Mouse (Mus musculus) stomach, embryonic 16.5 days (tissue): ENCODE data around the gene Gm20441. TPM values are rescaled to one million over a fixed set of nuclear protein-coding genes. Genes with fewer than 3 reads are reported as not detected.

Source experiments
- ATAC-seq: fragments of 200-750 bp; cut with Nextera tagmentation; 2 replicates; pipeline ENCODE4 v1.8.0; 2017; ENCODE audit warnings: moderate number of reproducible peaks, moderate TSS enrichment; ENCODE audit not compliant: insufficient read depth, low FRiP score
- H3K27ac ChIP-seq: fragments of 300-500 bp; sonication (generic); 2 replicates; pipeline ENCODE4 v1.5.1; 2014; ENCODE audit warnings: low read length
- H3K27me3 ChIP-seq: fragments of 300-500 bp; sonication (generic); 2 replicates; pipeline ENCODE4 v1.6.1; 2014; ENCODE audit warnings: low read length, control low read depth, mixed read lengths; ENCODE audit not compliant: control insufficient read depth, insufficient read depth
- H3K36me3 ChIP-seq: fragments of 300-500 bp; sonication (generic); 2 replicates; pipeline ENCODE4 v1.6.1; 2014; ENCODE audit warnings: low read length; ENCODE audit not compliant: control insufficient read depth, insufficient read depth
- H3K4me1 ChIP-seq: fragments of 300-500 bp; sonication (generic); 2 replicates; pipeline ENCODE4 v1.6.1; 2014; ENCODE audit warnings: low read length, control low read depth, mixed read lengths; ENCODE audit not compliant: control insufficient read depth, insufficient read depth
- H3K4me2 ChIP-seq: fragments of 300-500 bp; sonication (generic); 2 replicates; pipeline ENCODE4 v1.6.1; 2014; ENCODE audit warnings: low read depth, low read length, mixed read lengths
- H3K4me3 ChIP-seq: fragments of 300-500 bp; sonication (generic); replicated peaks from 2 replicates; pipeline ENCODE4 v1.5.1; 2014; ENCODE audit warnings: mild to moderate bottlenecking, low read length
- H3K9ac ChIP-seq: fragments of 300-500 bp; sonication (generic); 2 replicates; pipeline ENCODE4 v1.6.1; 2014; ENCODE audit warnings: low read length
- H3K9me3 ChIP-seq: fragments of 300-500 bp; sonication (generic); replicated peaks from 2 replicates; pipeline ENCODE4 v1.6.1; 2016; ENCODE audit warnings: low read length, control low read depth; ENCODE audit not compliant: control insufficient read depth
- WGBS: fragments of 180-500 bp; shearing (Covaris S2); extraction: QIAGEN DNeasy Blood & Tissue Kit; methylation state at CpG from one replicate; pipeline ENCODE4 v1.1.7; 2014; 5-methylcytosine and 5-hydroxymethylcytosine counted together
- polyA plus RNA-seq: library from polyadenylated mRNA; unstranded; fragments of >200 nt; fragmentation: Nextera tagmentation; extraction: Ambion mirVana; gene quantifications from 2 replicates; pipeline ENCODE4 v1.2.1, GENCODE M21; 2015

Gm20441 gene
- polyA plus RNA-seq, 1 experiment from 2014 or later: not detected

- Histone ChIP-seq H3K9me3 (no peaks in the 10 kb centered on the region), H3K4me2 (no peak overlapping the region), H3K9ac (no peak overlapping the region), H3K4me1 (no peaks in the 10 kb centered on the region), H3K36me3 (no peaks in the 10 kb centered on the region), H3K27me3 (no peaks in the 10 kb centered on the region), H3K4me3 (no peak overlapping the region), H3K27ac (no peak overlapping the region)
- no peak for ATAC-seq
- WGBS: 82% methylated on average over 5 of the region's 5 CpGs
Measured at GRCm38 (mm10) chr10:75819882-75820281, 39.1 kb upstream of the Gm20441 start.

GRCm38 (mm10) chr10:75818641-75819040 is 37.9 kb upstream of the Gm20441 start:
- no peaks in the 10 kb centered on the region for H3K36me3 ChIP-seq
- H3K4me2 ChIP-seq: no peak overlapping the region
- no peak for ATAC-seq
- no peak overlapping the region for H3K9ac ChIP-seq
- WGBS: 52% methylated on average over 10 of the region's 10 CpGs
- no peaks in the 10 kb centered on the region for H3K9me3 ChIP-seq
- no peak overlapping the region for H3K4me3 ChIP-seq
- H3K4me1 ChIP-seq: no peaks in the 10 kb centered on the region
- H3K27ac ChIP-seq: no peak overlapping the region
- no peaks in the 10 kb centered on the region for H3K27me3 ChIP-seq

GRCm38 (mm10) chr10:75804217-75804616 is 23.5 kb upstream of the Gm20441 start:
- no peak overlapping the region for H3K4me2 ChIP-seq
- no peak overlapping the region for H3K27ac ChIP-seq
- H3K4me3 ChIP-seq: no peak overlapping the region
- no peaks in the 10 kb centered on the region for H3K36me3 ChIP-seq
- H3K27me3 ChIP-seq: no peaks in the 10 kb centered on the region
- no peak overlapping the region for H3K9ac ChIP-seq
- H3K9me3 ChIP-seq: no peaks in the 10 kb centered on the region
- 65% methylated on average over 2 of the region's 2 CpGs for WGBS
- ATAC-seq: no peak
- no peaks in the 10 kb centered on the region for H3K4me1 ChIP-seq

- Histone ChIP-seq H3K4me2 (peak within 1 kb of the TSS; percentile 69), H3K27ac (no peak within 1 kb of the TSS), H3K9ac (peak within 1 kb of the TSS; percentile 72), H3K9me3 (no peaks in the 10 kb centered on the region), H3K36me3 (no peaks in the 10 kb centered on the region), H3K4me3 (peak within 1 kb of the TSS; percentile 59), H3K27me3 (0 out of 2 replicates have a peak, but pooled peaks cover 5% of the 10 kb centered on the region), H3K4me1 (peaks cover 21% of the 10 kb centered on the region)
- ATAC-seq: peak; percentile 31; the same call in 1 of the 2 replicates
- WGBS: 2% methylated on average over 18 of the region's 18 CpGs
Measured at GRCm38 (mm10) chr10:75798176-75798696, 17.5 kb upstream of the Gm20441 start, which contains the start of gene Gstt1. Gene Gstt1, minus strand, starts transcription at chr10:75798584.

DNA sequence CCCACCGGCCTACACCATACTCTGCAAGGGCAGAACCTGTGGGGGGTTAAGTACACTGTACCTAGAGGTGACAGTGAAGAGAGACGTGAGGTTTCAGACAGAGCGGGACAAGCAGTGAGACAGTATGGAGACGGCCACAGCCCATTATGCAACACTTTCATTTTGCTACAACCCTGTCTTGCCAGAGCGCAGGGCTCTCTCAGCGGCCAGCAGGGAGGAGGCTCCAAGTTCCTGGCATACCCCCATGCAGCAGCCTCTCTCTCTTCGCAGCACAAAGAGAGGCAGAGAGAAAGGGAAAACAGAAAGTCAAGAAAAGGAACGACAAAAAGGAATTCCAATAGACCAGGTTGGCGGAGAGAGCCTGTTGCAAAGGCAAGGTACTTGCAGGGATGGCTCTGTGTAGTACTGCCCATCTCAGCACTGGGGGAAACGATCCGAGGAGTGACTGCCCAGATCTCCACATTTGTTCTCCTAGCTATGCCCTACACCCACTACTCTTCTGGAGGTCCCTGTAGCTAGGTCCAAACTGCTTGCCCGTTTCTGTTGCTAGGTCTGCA is 16.9 kb upstream of the Gm20441 start:
- Histone ChIP-seq H3K27ac (no peak overlapping the region), H3K36me3 (no peaks in the 10 kb centered on the region), H3K27me3 (0 out of 2 replicates have a peak, but pooled peaks cover 5% of the 10 kb centered on the region), H3K4me1 (peaks cover 21% of the 10 kb centered on the region), H3K4me2 (peak overlapping the region; percentile 69), H3K4me3 (peak overlapping the region; percentile 59), H3K9ac (peak overlapping the region; percentile 72), H3K9me3 (no peaks in the 10 kb centered on the region)
- peak; percentile 68 for ATAC-seq
- 2% methylated on average over 12 of the region's 12 CpGs for WGBS

GRCm38 (mm10) chr10:75796731-75797516 is 16.2 kb upstream of the Gm20441 start:
- H3K4me1 ChIP-seq: peaks cover 21% of the 10 kb centered on the region
- H3K4me2 ChIP-seq: peak overlapping the region; percentile 69
- no peak for ATAC-seq
- no peaks in the 10 kb centered on the region for H3K9me3 ChIP-seq
- H3K36me3 ChIP-seq: no peaks in the 10 kb centered on the region
- 0 out of 2 replicates have a peak, but pooled peaks cover 5% of the 10 kb centered on the region for H3K27me3 ChIP-seq
- no peak overlapping the region for H3K27ac ChIP-seq
- peak overlapping the region; percentile 72 for H3K9ac ChIP-seq
- H3K4me3 ChIP-seq: peak overlapping the region; percentile 59
- WGBS: 44% methylated on average over 11 of the region's 11 CpGs

GRCm38 (mm10) chr10:75794880-75795279 is 14.1 kb upstream of the Gm20441 start:
- H3K27ac ChIP-seq: no peak overlapping the region
- H3K36me3 ChIP-seq: no peaks in the 10 kb centered on the region
- WGBS: 30% methylated on average over 3 of the region's 3 CpGs
- no peaks in the 10 kb centered on the region for H3K9me3 ChIP-seq
- no peak overlapping the region for H3K9ac ChIP-seq
- peaks cover 21% of the 10 kb centered on the region for H3K4me1 ChIP-seq
- H3K4me2 ChIP-seq: no peak overlapping the region
- no peak for ATAC-seq
- H3K27me3 ChIP-seq: 0 out of 2 replicates have a peak, but pooled peaks cover 5% of the 10 kb centered on the region
- H3K4me3 ChIP-seq: no peak overlapping the region

DNA sequence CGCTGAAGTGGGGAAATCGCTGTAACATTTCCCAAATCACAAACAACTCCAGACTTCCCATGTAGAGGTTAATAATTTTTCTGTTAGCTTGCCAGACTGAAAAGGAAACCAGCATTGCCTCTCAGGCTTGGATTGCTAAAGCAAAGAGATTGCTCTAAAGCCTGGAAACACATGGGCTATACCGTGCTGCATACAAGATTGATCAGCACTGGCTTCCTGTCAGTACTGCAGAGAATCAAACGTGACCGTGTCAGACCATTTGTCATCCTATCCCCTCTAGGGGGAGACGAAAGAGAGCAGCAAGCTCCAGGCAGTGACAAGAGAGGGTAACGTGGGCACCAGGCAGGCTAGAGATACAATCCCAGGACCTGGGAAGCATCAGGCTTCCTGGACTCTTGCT is 10.0 kb upstream of the Gm20441 start:
- no peaks in the 10 kb centered on the region for H3K27me3 ChIP-seq
- 11% methylated on average over 7 of the region's 7 CpGs for WGBS
- H3K36me3 ChIP-seq: no peaks in the 10 kb centered on the region
- H3K9ac ChIP-seq: no peak overlapping the region
- H3K4me1 ChIP-seq: peaks cover 11% of the 10 kb centered on the region
- no peak overlapping the region for H3K4me2 ChIP-seq
- no peak for ATAC-seq
- H3K9me3 ChIP-seq: no peaks in the 10 kb centered on the region
- no peak overlapping the region for H3K4me3 ChIP-seq
- H3K27ac ChIP-seq: no peak overlapping the region

GRCm38 (mm10) chr10:75789841-75790240 is 9.1 kb upstream of the Gm20441 start:
- Histone ChIP-seq H3K27ac (peak overlapping the region; percentile 14; the same call in 1 of the 2 replicates), H3K36me3 (no peaks in the 10 kb centered on the region), H3K4me2 (no peak overlapping the region), H3K4me3 (no peak overlapping the region), H3K9me3 (no peaks in the 10 kb centered on the region), H3K27me3 (no peaks in the 10 kb centered on the region), H3K4me1 (peaks cover 7% of the 10 kb centered on the region), H3K9ac (no peak overlapping the region)
- WGBS: 68% methylated on average over 5 of the region's 5 CpGs
- ATAC-seq: peak; percentile 85; the same call in 1 of the 2 replicates
